Mouse (Mus musculus) liver, adult 10 weeks (tissue): ENCODE data around the gene Slco1a4. TPM values are rescaled to one million over a fixed set of nuclear protein-coding genes. Genes with fewer than 3 reads are reported as not detected.

Experiments used
- polyA plus RNA-seq: library from polyadenylated mRNA; stranded (reverse); fragments of 350-450 nt; fragmentation: Illumina TruSeq; extraction: RNeasy Lipid Tissue Mini Kit (QIAGEN cat#74804); gene quantifications from one replicate; pipeline ENCODE4 v1.2.3, GENCODE M21; 2014; ENCODE audit warnings: low read depth, low replicate concordance

Slco1a4 gene
- polyA plus RNA-seq = 376 TPM

GRCm38 (mm10) chr6:141856085-141856484 is at the start of gene Slco1a4:
TSS of gene Slco1a4 (minus strand) at chr6:141856199.

DNA sequence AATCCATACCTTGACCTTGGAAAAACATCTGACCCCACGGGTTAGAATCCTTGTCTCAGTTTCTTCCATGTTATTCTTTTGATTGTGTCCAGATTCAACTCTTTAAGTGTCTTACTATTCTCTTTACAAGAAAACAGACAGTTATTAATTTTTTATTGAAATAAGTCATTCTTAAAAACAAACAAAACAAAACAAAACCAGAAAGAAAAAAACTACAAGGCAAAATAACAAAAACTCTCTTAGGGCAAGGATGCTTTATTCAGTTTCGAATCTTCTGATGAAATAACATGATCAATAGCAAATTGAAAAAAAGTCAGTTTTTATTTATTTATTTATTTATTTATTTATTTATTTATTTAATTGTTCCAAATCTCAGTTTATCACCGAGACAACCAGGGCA is 82.3 kb downstream of the Slco1a4 start, which contains the start of gene Gm5724:
Gm5724 (minus strand) TSS at position 101 of the 400 bp plus-strand sequence.

Other genes starting within 250 kb of the Slco1a4 start
- 2,490 TPM for gene Slco1b2, start 226.7 kb downstream of the Slco1a4 start, polyA plus RNA-seq
- not detected for gene Gm5724, start 82.4 kb downstream of the Slco1a4 start, polyA plus RNA-seq
- 243 TPM for gene Slco1a1, start 90.8 kb upstream of the Slco1a4 start, polyA plus RNA-seq
- gene Gm6614, start 155.2 kb upstream of the Slco1a4 start, polyA plus RNA-seq = not detected